Mouse (Mus musculus): ENCODE data around the gene Dab1. TPM values are rescaled to one million over a fixed set of nuclear protein-coding genes. Genes with fewer than 3 reads are reported as not detected.

Dab1 gene
- polyA plus RNA-seq, 1 experiment from 2014 or later: 41.3 TPM

DNA sequence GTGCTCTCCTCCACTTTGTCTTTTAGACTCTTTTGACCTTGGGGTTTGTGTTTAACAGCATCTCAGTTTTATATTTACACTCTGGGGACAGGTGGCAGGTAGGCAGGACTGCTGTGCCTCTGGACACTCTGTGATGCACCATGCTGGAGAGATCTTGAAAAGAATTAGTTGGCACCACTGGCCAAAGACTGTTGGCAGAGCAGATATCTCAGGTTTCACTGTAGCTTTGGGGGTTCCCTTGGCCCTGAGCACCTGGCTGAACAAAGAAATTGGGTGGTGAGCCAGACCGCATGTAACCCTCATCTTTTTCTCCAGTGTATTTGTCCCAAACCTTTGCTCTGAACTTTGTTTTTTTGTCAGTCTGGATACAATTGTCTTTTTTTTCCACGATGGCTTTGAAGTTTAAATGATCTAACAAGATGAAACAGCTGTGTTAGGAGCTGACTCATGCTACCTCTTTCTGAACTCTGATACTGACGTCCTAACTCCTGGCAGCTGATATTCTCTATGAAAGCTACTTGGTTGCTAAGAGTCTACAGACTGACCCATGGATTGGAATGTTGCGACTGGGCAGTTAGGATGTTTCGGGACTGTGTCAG, 960.9 kb downstream of the Dab1 start:
- Histone ChIP-seq H3K9ac (no peak overlapping the region), H3K4me3 (no peak overlapping the region), H3K4me1 (peaks cover 7% of the 10 kb centered on the region), H3K4me2 (replicated peaks) (no peak overlapping the region), H3K27ac (no peak overlapping the region), H3K36me3 (no peaks in the 10 kb centered on the region), H3K27me3 (replicated peaks) (no peaks in the 10 kb centered on the region), H3K9me3 (no peaks in the 10 kb centered on the region)
- 87% methylated on average over 5 of the region's 5 CpGs for WGBS
- ATAC-seq (ENCODE audit: low FRiP score, low read depth): no peak

DNA sequence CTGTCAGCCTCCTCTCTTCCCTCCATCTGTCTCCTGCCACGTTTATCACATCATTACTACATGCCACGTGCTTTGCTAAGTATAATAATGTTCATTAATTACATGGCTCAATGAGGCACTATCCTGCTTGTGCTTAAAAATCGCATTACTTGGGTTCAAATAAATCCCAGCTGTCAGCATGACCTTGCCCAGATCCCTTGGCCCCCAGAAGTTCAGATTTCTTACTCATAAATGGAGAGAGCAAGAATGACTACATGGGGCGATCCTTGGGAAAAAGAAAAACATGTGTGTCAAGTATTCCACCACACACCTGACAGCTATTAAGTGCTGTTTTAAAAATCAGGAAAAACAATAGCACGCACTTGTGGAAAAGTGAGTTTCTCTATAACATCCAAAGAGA, 963.6 kb downstream of the Dab1 start:
- WGBS: 42% methylated on average over 5 of the region's 5 CpGs
- H3K9me3 ChIP-seq: no peaks in the 10 kb centered on the region
- no peaks in the 10 kb centered on the region for H3K36me3 ChIP-seq
- no peak overlapping the region for H3K9ac ChIP-seq
- no peak overlapping the region for H3K27ac ChIP-seq
- ATAC-seq (ENCODE audit: low FRiP score, low read depth): no peak
- peaks cover 7% of the 10 kb centered on the region for H3K4me1 ChIP-seq
- H3K27me3 ChIP-seq (replicated peaks): no peaks in the 10 kb centered on the region
- no peak overlapping the region for H3K4me2 ChIP-seq (replicated peaks)
- H3K4me3 ChIP-seq: no peak overlapping the region

DNA sequence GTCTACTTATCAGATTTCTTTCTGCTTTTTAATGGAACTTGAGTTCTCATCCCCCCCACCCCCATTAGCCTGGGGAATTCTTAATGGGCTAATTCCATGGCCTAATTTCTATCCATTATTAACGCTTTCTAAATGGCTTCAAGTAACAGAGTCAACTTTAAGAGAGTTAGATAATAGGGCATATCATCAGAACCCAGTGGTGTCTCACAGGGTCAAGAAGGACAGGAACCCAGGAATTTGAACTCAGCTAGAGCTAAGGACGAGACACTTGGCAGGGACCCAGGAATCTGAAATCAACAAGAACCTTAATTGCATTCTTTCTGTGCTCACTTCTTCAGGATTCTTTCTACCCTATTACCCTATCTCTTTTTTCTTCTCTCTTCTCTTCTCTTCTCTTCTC, 968.7 kb downstream of the Dab1 start:
- Histone ChIP-seq H3K36me3 (no peaks in the 10 kb centered on the region), H3K4me1 (peaks cover 9% of the 10 kb centered on the region), H3K4me2 (replicated peaks) (no peak overlapping the region), H3K9ac (no peak overlapping the region), H3K27ac (no peak overlapping the region), H3K9me3 (no peaks in the 10 kb centered on the region), H3K27me3 (replicated peaks) (no peaks in the 10 kb centered on the region), H3K4me3 (no peak overlapping the region)
- ATAC-seq (ENCODE audit: low FRiP score, low read depth): no peak
- 62% methylated on average over 2 of the region's 2 CpGs for WGBS

DNA sequence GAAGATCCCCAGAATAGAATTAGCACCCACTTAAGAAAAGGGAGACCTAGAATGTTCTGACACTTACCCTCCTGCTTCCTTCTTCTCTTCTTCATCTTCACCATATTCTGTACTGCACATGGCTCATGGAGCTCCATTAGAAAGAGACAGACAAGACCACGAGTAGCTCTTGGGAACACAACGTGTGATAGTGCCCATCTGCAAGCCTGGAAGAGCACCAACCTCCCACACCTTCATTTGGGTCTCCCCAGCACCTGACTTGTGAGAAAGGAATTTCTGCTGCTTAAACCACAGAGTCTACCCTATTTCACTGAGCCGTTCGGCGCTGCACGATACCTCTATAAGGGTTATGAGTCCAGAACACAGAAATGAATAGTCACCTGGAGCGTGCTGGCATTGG, 977.8 kb downstream of the Dab1 start:
- WGBS: 93% methylated on average over 7 of the region's 7 CpGs
- Histone ChIP-seq H3K36me3 (no peaks in the 10 kb centered on the region), H3K4me1 (no peaks in the 10 kb centered on the region), H3K9me3 (no peaks in the 10 kb centered on the region), H3K4me2 (replicated peaks) (no peak overlapping the region), H3K27me3 (replicated peaks) (no peaks in the 10 kb centered on the region), H3K9ac (no peak overlapping the region), H3K27ac (no peak overlapping the region), H3K4me3 (no peak overlapping the region)
- no peak for ATAC-seq (ENCODE audit: low FRiP score, low read depth)

DNA sequence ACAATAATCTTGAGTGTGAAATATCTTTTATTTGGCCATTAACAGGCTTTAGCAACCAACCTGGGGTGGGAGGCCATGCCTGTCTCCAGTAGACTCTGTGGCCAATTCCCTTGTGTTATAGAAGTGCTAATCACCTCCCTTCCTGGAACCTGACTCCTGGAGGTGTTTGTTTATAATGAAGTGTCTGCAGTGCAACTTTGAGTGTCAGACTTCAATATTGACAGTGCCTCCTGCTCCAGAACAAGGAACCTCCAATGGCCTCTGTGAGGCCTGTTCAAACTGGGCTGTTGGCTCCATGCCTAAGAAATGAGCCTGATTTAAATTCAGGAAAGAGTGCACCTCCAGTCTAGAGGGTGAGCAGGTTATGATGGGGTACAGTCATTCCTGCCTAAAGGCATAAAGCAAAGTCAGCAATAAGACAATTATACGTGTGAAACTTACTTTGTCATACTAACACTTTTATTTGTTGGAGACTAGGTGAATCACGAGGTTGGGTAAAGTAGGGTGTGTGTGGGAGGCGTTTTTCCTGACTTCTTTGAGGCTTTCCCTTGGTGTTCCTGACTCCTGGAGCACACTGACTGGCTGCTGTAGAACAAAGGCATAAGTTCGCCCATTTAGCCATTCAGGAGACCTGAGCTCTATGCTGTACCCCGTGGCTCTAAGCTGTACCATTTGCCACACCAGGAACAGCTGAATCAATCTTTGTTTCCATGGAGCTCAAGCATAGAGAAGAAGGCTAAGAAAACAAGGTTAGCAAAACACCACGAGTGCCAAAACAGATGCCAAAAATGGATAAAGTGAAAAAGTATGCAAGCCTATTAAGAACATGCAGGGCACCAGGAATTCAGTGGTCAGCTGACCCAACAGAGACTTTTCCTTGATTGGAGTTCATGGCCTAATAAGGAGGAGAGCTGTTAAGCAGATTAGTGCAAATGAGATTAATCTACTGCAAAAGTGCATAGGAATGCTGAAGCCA, 978.6 kb downstream of the Dab1 start:
- H3K4me3 ChIP-seq: no peak overlapping the region
- H3K27ac ChIP-seq: no peak overlapping the region
- no peaks in the 10 kb centered on the region for H3K4me1 ChIP-seq
- no peak for ATAC-seq (ENCODE audit: low FRiP score, low read depth)
- H3K27me3 ChIP-seq (replicated peaks): no peaks in the 10 kb centered on the region
- no peaks in the 10 kb centered on the region for H3K36me3 ChIP-seq
- H3K4me2 ChIP-seq (replicated peaks): no peak overlapping the region
- H3K9me3 ChIP-seq: no peaks in the 10 kb centered on the region
- H3K9ac ChIP-seq: no peak overlapping the region
- WGBS: 77% methylated on average over 6 of the region's 6 CpGs

DNA sequence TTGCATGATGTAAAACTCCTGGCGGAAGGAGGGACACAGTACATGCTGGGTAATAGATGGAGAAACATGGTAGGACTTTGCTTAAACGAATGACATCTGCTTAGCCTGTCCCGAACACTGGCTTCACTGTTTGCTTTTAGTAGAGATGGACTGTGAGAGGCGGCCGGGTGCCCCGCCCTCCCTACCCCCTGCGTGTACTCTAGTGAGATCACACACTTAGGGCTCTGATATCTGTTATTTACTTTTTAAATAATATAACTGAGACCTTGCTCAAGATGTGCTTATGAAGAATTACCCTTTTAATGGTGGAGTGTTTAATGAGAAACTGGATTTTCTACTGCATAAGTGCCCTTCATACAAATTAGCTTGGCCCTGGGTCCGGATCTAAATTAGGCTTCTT, 983.6 kb downstream of the Dab1 start:
- no peaks in the 10 kb centered on the region for H3K27me3 ChIP-seq (replicated peaks)
- no peak overlapping the region for H3K27ac ChIP-seq
- no peak overlapping the region for H3K4me2 ChIP-seq (replicated peaks)
- no peak overlapping the region for H3K9ac ChIP-seq
- 87% methylated on average over 8 of the region's 8 CpGs for WGBS
- peaks cover 8% of the 10 kb centered on the region for H3K4me1 ChIP-seq
- no peaks in the 10 kb centered on the region for H3K9me3 ChIP-seq
- ATAC-seq (ENCODE audit: low FRiP score, low read depth): no peak
- no peak overlapping the region for H3K4me3 ChIP-seq
- H3K36me3 ChIP-seq: no peaks in the 10 kb centered on the region

DNA sequence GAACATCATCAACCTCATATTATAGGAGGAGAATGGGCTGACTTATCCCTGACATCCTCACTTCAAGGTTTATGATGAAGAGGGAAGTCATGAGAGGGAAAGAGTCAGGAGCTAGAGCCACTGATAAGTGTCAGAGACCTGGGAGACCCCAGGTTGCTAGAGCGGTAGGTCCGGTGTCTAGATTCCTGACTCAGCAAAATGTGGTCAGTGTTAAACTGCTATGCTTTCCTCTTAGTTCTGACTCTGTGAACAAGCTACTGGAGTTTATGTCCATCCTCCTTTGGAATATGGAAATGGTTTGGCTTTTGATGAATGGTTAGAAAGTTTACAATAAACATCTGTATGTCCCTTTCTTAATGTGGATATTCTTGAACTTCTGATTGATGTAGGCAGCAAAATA, 985.1 kb downstream of the Dab1 start:
- no peak for ATAC-seq (ENCODE audit: low FRiP score, low read depth)
- H3K36me3 ChIP-seq: no peaks in the 10 kb centered on the region
- H3K4me3 ChIP-seq: no peak overlapping the region
- H3K9me3 ChIP-seq: no peaks in the 10 kb centered on the region
- H3K27me3 ChIP-seq (replicated peaks): no peaks in the 10 kb centered on the region
- no peak overlapping the region for H3K27ac ChIP-seq
- peaks cover 8% of the 10 kb centered on the region for H3K4me1 ChIP-seq
- H3K9ac ChIP-seq: no peak overlapping the region
- H3K4me2 ChIP-seq (replicated peaks): no peak overlapping the region
- 93% methylated on average over 2 of the region's 2 CpGs for WGBS

DNA sequence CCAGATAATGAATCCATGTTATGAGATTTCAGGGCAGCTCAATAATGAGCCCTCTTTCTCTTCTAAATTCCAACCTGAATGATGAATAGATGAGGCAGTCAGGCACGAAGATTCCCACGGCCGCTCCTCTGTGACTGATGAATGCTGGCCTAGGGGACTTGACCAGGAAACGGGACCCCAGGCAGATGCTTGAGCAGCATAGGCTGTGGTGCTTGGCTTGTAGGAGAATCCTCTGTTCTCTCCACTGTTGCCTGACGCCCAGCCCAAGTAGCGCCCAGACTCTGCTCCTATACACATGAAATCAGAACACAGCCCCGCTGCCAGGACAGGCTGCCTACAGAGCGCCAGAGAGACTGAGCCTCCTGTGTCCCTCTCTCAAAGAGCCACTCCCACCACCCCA, 987.7 kb downstream of the Dab1 start:
- Histone ChIP-seq H3K27me3 (replicated peaks) (no peaks in the 10 kb centered on the region), H3K27ac (no peak overlapping the region), H3K4me2 (replicated peaks) (no peak overlapping the region), H3K36me3 (no peaks in the 10 kb centered on the region), H3K9ac (no peak overlapping the region), H3K4me3 (no peak overlapping the region), H3K9me3 (no peaks in the 10 kb centered on the region), H3K4me1 (peaks cover 8% of the 10 kb centered on the region)
- WGBS: 33% methylated on average over 8 of the region's 8 CpGs
- no peak for ATAC-seq (ENCODE audit: low FRiP score, low read depth)

DNA sequence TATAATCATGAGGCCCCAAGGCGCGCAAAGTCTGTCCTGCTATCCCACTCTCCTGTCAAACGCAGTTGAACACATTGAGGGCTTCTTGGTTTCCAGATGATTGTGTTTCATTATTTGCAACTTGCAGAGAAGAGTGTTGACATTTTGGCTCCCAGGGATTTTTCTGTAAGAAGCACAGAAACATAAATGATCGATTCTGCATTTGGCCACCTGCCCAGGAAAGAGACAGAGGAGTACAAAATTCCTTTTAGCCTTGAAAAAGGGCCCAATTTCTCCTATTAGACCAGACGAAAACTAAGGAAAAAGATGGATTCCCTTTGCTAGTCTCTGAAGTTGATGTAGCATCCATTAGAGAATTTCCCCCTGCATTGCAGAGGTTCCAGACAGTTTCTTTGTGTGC, 988.5 kb downstream of the Dab1 start:
- no peak overlapping the region for H3K9ac ChIP-seq
- no peak overlapping the region for H3K4me3 ChIP-seq
- H3K27me3 ChIP-seq (replicated peaks): no peaks in the 10 kb centered on the region
- H3K27ac ChIP-seq: no peak overlapping the region
- peaks cover 8% of the 10 kb centered on the region for H3K4me1 ChIP-seq
- no peaks in the 10 kb centered on the region for H3K9me3 ChIP-seq
- H3K36me3 ChIP-seq: no peaks in the 10 kb centered on the region
- ATAC-seq (ENCODE audit: low FRiP score, low read depth): no peak
- 82% methylated on average over 5 of the region's 5 CpGs for WGBS
- H3K4me2 ChIP-seq (replicated peaks): no peak overlapping the region

DNA sequence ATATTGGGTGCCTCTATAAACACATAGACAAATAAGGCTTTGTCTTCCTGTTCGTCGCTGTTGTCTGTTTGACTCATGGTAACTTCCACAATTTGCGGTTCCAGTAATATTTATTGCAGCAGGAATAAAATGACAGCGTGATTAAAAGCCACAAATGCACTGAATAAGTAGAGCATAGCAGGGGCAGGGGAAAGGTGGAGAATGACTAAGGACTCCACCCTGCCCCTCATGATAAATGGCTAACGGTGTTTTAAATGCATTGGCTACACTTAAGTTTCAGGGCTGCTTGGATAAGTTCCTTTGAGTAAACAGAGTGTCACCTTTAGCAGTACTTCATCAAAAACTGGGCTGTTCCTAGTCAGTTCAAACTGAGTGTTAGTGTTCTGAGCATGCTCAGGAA, 1000.3 kb downstream of the Dab1 start:
- Histone ChIP-seq H3K9me3 (no peaks in the 10 kb centered on the region), H3K9ac (no peak overlapping the region), H3K4me3 (no peak overlapping the region), H3K27ac (no peak overlapping the region), H3K27me3 (replicated peaks) (no peaks in the 10 kb centered on the region), H3K4me2 (replicated peaks) (no peak overlapping the region), H3K36me3 (no peaks in the 10 kb centered on the region), H3K4me1 (no peaks in the 10 kb centered on the region)
- no peak for ATAC-seq (ENCODE audit: low FRiP score, low read depth)
- WGBS: 84% methylated on average over 5 of the region's 5 CpGs

DNA sequence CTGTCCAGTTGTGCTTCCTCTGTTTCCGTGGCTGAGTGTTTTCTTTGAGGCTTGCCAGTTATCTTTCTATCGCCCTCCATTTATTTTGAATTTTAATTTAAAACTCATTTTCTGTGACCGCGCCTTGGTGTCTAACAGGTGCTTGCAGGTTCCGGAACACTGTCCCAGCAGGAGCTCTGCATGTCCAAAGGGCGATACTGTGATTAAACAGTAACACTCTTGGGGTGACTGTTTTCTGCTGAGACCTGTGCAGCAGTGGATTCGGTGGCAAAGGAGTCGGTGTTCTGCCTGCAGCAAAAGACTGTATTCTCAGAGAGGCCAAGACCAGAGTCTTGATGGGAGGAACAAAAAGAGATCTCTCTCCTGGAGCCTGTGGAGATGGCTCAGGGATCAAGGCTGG, 1006.2 kb downstream of the Dab1 start:
- H3K4me2 ChIP-seq (replicated peaks): no peak overlapping the region
- H3K9me3 ChIP-seq: no peaks in the 10 kb centered on the region
- WGBS: 86% methylated on average over 8 of the region's 8 CpGs
- ATAC-seq (ENCODE audit: low FRiP score, low read depth): no peak
- H3K36me3 ChIP-seq: no peaks in the 10 kb centered on the region
- no peak overlapping the region for H3K27ac ChIP-seq
- no peaks in the 10 kb centered on the region for H3K27me3 ChIP-seq (replicated peaks)
- H3K4me3 ChIP-seq: no peak overlapping the region
- H3K9ac ChIP-seq: no peak overlapping the region
- no peaks in the 10 kb centered on the region for H3K4me1 ChIP-seq

DNA sequence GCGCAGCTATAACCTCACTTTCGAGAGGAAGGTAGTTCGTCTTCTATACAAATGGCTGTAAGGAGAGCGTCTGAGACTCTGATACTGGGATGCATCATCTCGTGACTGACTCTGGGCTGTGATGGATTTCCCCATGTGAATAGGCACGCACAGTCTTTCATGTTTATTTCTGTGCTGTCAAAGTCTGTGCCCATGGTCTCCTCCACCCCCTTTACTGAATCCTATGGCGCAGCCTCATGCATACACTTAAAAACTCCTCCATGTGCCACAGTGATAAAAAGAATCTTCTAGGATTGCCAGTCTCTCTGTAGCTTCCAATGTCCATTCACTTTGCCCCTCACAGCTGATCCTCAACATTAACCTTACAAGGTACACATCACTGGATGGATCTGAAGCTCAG, 1009.5 kb downstream of the Dab1 start:
- WGBS: 72% methylated on average over 7 of the region's 7 CpGs
- Histone ChIP-seq H3K27me3 (replicated peaks) (no peaks in the 10 kb centered on the region), H3K27ac (no peak overlapping the region), H3K4me2 (replicated peaks) (no peak overlapping the region), H3K36me3 (no peaks in the 10 kb centered on the region), H3K9me3 (no peaks in the 10 kb centered on the region), H3K9ac (no peak overlapping the region), H3K4me1 (peaks cover 11% of the 10 kb centered on the region), H3K4me3 (no peak overlapping the region)
- no peak for ATAC-seq (ENCODE audit: low FRiP score, low read depth)

DNA sequence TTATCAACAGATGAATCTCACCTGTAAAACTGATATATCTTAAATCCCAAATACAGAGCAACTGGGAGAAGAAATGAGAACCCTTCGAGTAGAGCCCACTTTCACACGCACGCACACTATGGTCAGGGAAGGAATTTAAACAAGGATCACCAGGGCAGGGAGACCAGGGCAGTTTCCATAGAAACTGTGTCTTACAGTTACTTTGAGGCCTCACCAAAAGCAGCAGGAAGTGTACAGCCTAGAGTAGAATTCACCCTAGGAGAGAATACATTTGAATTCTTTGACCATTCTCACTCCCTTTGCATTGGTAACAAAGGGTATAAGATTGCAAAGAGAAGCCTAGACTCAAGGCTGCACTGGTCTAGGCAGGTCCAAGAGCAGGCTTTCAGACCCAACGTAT, 1017.9 kb downstream of the Dab1 start:
- no peak for ATAC-seq (ENCODE audit: low FRiP score, low read depth)
- H3K27me3 ChIP-seq (replicated peaks): no peaks in the 10 kb centered on the region

More for the DNA sequence above, 1017.9 kb downstream of the Dab1 start:
- H3K27ac ChIP-seq: no peak overlapping the region
- H3K9me3 ChIP-seq: no peaks in the 10 kb centered on the region
- H3K4me3 ChIP-seq: no peak overlapping the region
- H3K4me1 ChIP-seq: peaks cover 10% of the 10 kb centered on the region
- no peak overlapping the region for H3K9ac ChIP-seq
- H3K4me2 ChIP-seq (replicated peaks): no peak overlapping the region
- 86% methylated on average over 4 of the region's 4 CpGs for WGBS
- H3K36me3 ChIP-seq: no peaks in the 10 kb centered on the region

Measured in neural tube, embryonic 12.5 days (tissue).